Mouse (Mus musculus): Measurements from ENCODE around the gene Haghl.

The Haghl gene

DNA sequence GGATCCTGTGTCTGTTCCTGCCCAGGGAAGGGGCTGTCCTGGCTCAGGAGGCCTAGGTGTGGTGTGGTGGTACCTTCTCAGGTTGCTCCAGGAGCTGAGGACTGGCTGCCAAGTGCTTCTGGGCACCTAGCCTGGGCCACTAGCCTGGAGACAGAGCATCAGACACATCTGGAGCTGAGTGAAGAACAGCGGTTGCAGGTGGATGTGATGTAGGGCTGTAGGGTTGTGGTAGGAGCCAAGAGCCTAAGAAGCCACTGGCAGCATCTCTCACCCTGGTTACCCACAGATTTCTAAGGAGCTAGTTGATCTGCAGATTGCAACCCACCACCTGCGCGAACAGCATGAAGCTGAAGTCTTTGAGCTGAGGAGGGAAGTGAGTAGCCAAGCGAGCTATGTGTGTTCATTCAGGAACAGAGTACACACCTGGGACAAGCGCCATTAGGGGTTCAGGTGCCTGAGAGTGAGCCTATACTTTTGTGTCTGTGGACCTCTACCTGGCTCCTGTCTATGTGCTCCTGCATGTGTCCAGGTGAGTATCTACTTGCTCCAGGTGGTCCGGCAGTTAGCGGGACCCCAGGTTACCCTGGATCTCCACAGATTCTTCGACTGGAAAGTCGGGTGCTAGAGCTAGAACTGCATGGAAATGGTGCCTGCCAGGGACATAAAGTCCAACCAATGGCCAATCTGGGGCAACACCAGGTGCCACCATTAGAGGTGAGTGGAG lies 1.5 kb upstream of the Haghl start:
- DNase-seq (ENCODE audit: low spot score) = no peak

- no peak for DNase-seq (ENCODE audit: low spot score)
Observed at GRCm38 (mm10) chr17:25786280-25786679, 807 bp upstream of the Haghl start, which contains the start of gene Ccdc78. Gene Ccdc78, plus strand, starts transcription at chr17:25786580.

- DNase-seq (ENCODE audit: low spot score) = no peak
Observed at GRCm38 (mm10) chr17:25783861-25784574, 1.5 kb downstream of the Haghl start.

DNA sequence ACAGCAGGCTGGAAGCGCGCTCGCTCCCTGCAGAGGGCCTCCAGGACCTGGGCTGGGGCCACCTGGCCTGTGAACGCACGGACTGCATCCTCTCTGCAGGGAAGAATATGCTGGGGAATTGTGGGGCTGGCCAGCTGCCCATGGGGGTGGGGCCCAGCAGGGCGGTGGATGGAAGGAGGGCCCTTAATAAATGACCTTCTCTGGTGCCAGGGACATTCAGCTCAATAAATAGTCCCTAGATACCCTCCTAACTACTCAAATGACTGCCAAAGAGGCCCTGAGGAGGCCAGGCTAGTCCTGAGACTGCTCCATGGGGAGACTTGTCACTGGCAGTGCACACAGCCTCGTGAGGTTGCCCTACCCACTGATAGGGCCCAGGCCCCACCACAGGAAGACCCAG lies 2.4 kb downstream of the Haghl start:
- peak; percentile 71 for DNase-seq (ENCODE audit: low spot score)

DNA sequence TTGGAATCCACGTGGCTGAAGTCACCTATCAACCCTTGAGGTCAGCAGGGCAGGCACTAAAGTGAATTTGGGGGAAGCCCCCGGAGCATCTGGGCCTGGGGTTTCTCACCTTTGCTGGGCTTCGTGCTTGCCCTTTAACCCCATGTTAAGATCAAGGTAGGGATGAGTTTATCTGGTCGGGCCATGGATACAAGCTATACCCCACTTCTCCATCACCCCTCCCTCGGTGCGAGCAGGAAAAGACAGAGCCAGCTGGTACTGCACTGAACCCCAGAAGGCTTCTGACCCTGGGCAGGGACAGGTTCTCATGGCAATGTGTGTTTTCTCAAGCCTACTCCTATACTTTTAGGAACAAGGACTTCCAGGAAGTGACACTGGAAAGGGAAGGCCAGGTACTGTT lies 4.1 kb downstream of the Haghl start:
- no peak for DNase-seq (ENCODE audit: low spot score)

DNA sequence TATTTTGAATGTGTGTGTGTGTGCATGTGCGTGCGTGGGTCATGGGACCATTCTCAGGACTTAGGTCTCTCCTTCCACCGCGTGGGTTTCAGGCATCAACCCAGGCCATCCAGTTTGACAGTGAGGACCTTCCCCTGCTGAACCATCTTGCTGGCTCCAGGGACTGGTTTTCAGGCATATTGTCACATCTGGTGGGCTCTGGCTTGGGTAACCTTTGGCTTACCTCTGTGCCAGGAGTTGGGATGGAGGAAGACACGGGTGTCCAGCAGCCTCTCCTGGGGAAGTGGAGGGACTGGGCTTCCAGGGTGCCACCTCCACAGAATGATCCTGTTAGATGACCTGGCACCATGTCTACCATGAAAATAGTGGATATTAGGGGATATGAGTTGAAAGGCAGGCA lies 7.5 kb downstream of the Haghl start:
- DNase-seq (ENCODE audit: low spot score) = no peak

GRCm38 (mm10) chr17:25775318-25776062 lies 10.0 kb downstream of the Haghl start:
- no peak for DNase-seq (ENCODE audit: low spot score)

- peak; percentile 99 for DNase-seq (ENCODE audit: low spot score)
Observed at GRCm38 (mm10) chr17:25773549-25774120, 11.8 kb downstream of the Haghl start, which contains the start of gene Narfl. Gene Narfl, plus strand, starts transcription at chr17:25773776.

GRCm38 (mm10) chr17:25769331-25769730 lies 16.1 kb downstream of the Haghl start:
- no peak for DNase-seq (ENCODE audit: low spot score)

DNA sequence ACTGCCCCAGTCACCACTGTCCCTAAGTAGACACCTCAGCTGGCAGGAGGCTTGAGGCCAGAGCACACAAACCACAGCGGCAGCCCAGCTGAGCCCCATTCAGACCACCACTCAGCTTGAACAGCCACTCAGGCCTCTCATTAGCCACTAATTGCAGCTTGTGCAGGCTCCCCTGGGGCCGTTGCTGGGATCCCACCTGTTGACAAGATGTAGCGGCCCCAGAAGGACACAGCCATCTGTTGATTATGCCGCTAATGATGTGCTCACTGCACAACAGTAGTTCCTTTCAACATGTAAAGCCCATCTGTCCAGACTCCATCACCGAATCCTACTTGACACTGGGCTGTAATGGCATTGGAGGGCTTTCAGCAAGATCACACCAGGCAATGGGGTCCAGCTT lies 19.6 kb downstream of the Haghl start:
- no peak for DNase-seq (ENCODE audit: low spot score)

GRCm38 (mm10) chr17:25762591-25762990 lies 22.9 kb downstream of the Haghl start:
- DNase-seq (ENCODE audit: low spot score) = no peak

DNA sequence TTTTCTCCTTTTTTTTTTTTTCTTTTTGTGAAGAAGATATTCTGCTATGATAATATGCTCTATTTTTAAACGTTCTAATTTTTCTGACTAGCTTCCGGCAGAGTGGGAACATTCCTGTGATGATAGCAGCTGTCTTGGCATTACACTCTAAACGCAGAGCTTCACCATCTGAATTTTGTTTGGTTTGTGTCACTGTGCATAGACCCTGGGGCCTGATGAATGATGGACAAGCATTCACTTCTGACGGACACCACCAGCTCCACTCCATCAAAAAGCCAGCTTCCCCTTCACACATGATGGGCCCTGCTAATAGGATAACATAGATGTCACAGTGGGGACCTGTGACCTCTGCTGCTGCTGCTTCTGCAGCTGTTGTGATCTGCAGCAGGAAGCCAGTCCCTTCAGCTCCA lies 23.9 kb downstream of the Haghl start:
- no peak for DNase-seq (ENCODE audit: low spot score)

DNA sequence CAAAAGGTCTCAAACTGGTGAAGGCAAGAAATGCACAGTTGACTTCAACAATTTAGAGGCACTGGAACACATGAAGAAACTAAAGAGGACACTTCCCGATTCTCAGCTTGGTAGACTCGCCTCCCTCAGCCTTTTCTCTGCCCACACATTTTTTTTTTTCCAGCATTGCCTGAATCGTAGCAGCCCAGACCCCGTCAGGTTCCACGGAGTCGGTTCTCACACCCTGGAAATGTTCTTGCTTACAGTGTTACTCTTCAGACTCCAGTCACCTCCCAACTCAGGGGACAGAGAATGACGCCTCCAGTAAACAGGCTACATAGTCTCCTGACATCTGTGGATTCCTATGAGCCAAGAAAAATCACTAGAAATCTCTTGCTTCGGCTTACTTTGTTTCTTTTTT lies 25.3 kb downstream of the Haghl start:
- no peak for DNase-seq (ENCODE audit: low spot score)

DNA sequence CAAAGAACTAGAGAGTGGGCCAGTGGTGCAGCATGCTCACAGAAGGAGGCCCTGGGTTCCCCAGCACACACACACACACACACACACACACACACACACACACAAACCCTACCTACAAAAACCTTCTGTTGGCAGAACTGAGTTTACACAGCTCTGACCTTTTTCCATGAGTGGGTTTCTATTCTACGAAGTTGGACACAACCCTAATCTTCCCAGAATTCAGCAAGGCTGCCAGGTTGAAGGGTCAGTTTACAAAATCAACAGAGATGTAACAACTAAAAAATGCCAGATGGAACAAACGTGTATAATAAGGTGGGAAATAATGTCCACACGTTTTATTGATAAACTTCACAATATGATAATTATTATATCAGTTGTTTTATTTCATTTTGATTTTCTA lies 27.8 kb downstream of the Haghl start:
- no peak for DNase-seq (ENCODE audit: low spot score)

DNA sequence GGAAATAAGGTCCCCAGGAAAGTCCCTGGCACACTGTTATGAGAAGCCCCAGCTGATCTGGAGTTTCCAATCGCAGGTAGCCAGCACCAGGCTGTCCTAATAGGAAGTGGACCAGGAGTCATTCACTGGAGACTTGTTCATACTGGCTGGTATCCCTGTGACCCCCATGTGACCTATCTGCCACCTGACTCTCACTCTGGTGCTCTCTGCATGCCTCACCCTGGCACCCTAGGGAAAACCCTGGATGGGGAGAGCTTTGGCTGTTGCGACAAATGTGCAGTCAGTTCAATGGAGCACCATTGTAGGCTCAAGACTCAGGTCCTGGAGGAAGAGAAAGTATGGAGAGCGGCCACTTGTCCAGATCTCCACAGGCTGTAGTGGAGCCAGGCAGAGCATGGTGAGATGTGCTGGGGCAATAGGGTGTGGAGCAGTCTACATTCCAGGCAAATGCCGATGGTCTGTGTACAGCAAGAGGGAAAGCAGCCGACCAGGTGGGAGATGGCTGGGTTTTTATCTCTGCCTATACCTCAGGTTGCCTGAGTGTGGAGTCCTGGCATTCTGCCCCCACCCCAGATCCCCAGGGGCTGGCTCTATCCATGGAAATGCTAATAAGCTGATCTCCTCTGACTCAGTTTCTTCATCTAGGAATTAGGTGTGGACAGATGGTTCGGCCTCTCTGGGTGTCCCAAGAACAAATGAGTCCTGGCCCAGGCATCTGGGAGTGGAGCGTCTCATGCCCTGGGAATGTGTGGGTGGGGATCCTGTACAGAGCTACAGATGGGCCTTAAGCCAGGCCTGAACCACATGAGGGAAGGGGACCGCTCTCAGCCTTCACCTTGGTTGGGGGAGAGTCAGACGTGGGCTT lies 28.9 kb downstream of the Haghl start:
- DNase-seq (ENCODE audit: low spot score) = no peak

DNA sequence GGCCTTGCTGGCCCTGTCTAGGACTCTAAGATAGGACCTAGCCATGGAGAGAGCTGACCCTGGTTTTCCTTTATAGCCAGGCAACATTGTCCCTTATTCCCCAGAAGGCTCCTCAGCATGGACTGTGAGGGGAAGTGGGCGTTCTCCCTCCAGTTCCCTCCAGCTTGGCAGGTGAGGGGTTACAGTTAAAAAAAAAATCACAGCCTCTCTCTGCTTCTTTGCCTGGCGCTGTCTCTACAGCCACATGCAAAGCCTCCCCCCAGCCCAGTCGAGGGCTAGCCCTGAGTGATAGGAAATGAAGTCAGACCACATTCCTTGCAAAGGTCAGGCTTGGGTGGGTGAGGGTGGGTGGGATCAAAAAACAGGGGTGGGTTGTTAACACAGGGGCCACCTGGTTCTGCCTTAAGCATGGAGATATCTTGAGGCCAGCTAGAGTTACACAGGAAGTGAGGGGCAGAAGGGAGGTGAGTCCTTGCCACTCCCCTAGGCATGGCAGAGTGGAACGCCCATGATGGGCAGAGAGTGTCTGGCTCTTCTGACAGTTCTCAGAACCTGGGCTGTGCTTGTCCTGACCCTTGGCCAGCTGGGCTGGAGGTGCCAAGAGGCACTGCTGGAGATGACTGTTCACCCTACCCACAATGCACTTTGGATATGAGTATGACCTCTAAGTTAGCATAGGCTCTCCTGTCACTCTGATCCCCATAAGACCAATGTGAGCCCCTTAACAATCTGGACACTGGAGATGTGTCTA lies 29.7 kb downstream of the Haghl start:
- no peak for DNase-seq (ENCODE audit: low spot score)

DNA sequence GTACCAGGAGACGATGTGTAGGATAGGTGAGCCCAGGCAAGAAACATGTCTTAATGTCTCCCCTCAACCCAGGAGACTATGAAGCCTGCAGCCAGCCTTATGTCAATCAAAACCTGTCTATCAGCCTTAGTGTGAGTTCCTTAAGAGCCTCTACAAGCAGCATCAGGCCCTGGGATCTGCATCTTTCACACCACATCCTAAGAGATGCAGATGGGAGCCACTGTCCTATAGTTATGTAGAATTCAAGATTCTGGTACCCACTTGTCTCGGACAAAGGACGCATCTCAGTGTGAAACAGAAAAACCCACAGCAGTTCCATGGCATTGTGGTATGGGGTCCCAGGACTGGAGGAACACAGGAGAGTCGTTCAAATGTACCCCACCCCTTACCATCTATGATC lies 30.4 kb downstream of the Haghl start:
- DNase-seq (ENCODE audit: low spot score) = no peak

- no peak for DNase-seq (ENCODE audit: low spot score)
Observed at GRCm38 (mm10) chr17:25754241-25754640, 31.2 kb downstream of the Haghl start, which contains the start of gene Msln. Gene Msln, minus strand, starts transcription at chr17:25754378.

DNA sequence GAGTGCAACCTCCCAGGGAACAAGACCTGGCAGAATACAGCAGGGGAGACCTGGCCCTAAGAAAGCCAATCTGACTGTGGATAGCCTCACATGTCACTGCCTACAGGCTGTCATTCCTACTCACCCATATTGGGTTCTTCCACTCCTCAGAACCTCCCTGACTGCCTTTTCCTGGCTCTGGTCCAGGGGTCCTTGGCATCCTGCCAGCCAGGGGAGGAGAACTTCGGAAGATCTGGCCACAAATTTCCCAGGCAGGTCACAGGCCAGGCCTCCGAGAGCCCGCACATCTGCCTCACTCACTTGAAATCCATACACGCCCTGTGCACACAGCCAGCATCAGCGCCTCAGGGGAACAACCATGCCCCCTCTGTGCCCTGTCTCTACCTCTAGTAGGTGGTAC lies 34.0 kb downstream of the Haghl start:
- peak; percentile 92 for DNase-seq (ENCODE audit: low spot score)

GRCm38 (mm10) chr17:25749314-25749713 lies 36.2 kb downstream of the Haghl start:
- DNase-seq (ENCODE audit: low spot score) = no peak

GRCm38 (mm10) chr17:25748238-25748637 lies 37.2 kb downstream of the Haghl start:
- DNase-seq (ENCODE audit: low spot score) = no peak
